Mouse (Mus musculus) frontal cortex, postnatal 36 days (tissue): Measurements from ENCODE around the gene Slc6a16.
A peak's percentile ranks its signal among the peaks of the same experiment; 100 is the strongest.
"Not testable (repeated sequence)": the region's sequence is repeated elsewhere in the genome, so short reads cannot be mapped to it uniquely, and the experiment has no call there.

ENCODE experiments used
- DNase-seq, 2 experiments: peaks; one replicate each; pipeline ENCODE4 v3.0.0; 2022; ENCODE audit warnings: low spot score in 2 of 2

The Slc6a16 gene

GRCm38 (mm10) chr7:45253806-45254205 lies 12.9 kb downstream of the Slc6a16 start:
- DNase-seq: no peak

- DNase-seq: not testable (repeated sequence)
Measured at GRCm38 (mm10) chr7:45255822-45256221, 14.9 kb downstream of the Slc6a16 start.

- DNase-seq: peak; percentile 55 to 62
Measured at GRCm38 (mm10) chr7:45257063-45257840, 16.4 kb downstream of the Slc6a16 start.

DNA sequence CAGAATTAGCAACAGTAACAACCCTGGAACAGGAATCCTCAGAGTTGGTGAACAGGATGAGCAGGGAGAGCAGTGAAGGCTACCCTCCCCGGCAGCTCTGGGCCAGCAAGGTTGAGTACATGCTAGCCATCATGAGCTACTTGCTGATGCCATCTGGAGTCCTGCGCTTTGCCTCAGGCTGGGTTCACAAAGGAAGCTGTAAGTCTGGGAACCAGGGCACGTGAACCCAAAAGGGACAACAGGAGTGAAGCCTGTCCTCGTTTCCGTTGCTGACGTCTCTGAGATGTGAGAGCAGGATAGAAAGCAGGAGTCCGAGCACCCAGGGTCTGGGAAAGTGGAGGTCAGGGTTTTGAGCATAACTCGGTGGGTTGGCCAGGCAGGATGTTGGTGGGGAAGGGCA lies 18.4 kb downstream of the Slc6a16 start:
- no peak for DNase-seq

- DNase-seq: no peak
Measured at GRCm38 (mm10) chr7:45262266-45262665, 21.4 kb downstream of the Slc6a16 start.

- no peak for DNase-seq
Measured at GRCm38 (mm10) chr7:45263006-45263607, 22.2 kb downstream of the Slc6a16 start.

- DNase-seq: no peak
Measured at GRCm38 (mm10) chr7:45264348-45264747, 23.5 kb downstream of the Slc6a16 start.

DNA sequence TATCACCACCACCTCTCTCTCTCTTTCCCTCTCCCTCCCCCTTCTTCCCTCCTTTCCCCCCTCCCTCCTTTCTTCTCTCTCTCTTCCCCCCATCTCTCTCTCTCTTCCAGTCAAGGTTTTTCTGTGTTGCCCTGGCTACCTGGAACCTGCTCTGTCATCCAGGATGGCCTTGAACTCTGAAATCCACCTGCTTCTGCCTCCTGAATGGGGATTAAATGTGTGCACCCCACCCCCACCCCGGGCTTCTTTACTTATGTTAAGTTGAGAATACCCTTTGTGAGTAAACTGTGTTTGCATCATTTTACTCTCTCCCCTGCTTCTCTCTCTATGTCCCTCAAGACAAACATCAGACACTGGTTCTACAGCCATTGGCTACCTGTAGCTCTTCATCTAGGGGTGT lies 24.6 kb downstream of the Slc6a16 start:
- no peak for DNase-seq

DNA sequence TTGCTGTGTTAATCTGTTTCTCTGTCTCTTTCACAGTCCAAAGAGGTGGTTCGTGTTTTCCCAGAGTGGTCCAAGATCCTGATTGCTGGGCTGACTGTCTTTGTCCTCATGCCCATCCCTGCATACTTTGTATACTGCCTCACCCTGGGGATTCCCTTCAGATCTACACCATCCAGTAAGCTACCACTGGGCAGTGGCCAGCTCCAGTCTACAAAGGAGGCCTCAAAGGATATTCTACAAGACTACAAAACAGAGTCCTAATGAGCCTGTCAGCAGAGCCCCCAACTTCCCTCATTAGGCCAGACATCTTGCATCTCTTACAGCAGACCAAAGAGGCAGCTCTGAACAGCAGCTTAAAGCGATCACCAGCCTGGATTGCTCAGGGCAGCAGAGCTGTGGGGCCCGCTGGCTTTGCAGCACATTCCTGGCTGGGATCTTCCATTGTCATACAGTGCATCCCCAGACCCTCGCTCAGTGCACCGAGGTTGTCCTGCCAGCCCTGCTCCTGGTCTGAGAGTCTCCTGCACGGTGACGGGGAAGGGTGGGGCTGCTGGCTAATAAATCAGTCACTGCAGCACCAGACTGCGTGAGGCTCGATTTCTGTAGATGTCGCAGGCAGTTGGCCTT lies 32.0 kb downstream of the Slc6a16 start:
- DNase-seq: no peak

DNA sequence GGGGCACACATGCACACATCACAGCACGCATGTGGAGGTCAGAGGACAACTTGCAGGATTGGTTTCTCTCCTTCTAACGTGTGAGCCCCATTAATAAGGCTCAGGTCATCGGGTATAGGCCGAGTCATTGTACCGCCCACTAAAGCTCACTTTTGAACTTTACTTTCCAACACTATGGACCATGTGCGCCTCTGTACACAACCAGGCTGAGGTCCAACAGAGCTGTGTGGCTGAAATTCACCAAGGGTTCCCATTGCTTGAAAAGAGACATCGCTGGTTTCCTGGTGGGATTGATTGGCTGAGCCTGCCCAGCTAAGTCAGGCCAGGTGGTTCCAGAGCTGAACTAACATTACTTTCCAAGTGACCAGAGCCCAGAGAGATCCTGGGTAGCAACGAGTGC lies 32.8 kb downstream of the Slc6a16 start:
- DNase-seq: no peak

GRCm38 (mm10) chr7:45277136-45277760 lies 36.4 kb downstream of the Slc6a16 start, which contains the start of gene Slc6a21:
Slc6a21 (plus strand) TSS chr7:45277513.
- peak; percentile 73 to 79 for DNase-seq

DNA sequence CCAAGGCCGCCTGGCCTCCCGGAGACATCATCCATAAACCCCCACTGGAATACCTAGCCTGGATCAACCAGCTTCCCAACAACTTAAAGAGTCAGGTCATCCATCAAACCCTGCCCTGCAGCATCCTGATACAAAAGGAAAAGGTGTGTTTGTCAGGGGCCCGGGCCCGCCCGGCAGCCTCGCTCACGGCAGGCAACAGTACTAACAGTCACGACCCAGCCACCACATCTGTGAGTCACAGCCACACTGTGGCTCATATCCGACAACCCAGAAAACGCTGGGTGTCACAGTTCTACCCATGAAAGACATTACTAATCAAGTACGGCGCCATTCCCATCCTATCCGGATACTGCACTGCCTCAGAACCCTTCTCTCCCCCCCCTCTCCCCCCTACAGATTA lies 45.6 kb downstream of the Slc6a16 start:
- no peak for DNase-seq

DNA sequence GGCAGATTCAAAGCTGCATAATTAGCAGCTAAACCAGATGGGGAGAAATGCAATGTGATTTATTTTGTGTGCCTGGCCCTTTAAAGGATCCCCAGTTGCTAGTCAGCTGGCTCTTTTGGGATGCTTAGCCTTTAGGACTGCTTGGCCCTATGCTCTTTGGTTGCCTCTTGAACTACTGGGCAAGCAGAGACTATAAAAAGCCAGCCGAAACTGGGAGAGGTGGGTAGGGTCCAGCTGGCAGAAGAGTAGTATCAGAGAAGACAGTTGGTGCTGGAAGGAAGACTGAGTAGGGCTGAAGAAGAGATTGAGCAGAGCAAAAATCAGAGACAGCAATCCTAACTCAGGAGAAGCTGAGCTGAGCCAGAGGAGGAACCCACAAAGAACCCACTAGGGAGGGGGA lies 55.7 kb downstream of the Slc6a16 start:
- DNase-seq: no peak

DNA sequence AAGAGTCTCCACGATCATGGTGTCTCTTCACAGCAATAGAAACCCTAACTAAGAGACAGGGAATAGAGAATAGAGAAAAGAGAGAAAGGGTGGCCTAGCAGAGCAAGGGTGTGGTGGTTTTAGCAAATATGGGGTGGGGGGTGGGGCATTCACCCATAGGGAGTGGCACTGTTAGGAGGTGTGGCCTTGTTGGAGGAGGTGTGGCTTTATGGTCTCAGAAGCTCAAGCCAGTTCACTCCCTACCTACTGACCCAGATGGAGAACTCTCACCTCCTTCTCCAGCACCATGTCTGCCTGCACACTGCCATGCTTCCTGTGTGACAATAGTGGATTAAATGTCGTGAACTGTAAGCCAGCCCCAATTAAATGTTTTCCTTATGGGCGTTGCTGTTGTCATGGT lies 56.7 kb downstream of the Slc6a16 start:
- no peak for DNase-seq

DNA sequence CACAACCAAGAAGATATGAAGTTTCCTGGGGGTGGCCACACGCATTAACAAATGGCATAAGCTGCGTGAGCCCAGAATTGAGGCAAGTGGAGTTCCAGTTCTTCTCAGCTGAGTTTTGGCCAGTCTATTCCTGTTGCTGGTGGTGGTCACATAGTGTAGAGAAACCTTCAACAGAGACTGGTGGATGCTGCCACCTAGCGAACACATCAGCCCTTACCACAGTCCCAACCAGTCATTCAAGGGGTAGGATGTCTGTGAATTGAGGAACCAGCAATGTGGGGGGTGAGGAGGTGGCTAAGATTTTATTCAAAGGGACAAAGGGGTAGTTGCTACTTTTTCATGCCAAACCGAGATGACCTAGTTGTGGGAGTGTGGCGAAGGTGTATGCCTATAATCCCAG lies 58.9 kb downstream of the Slc6a16 start:
- peak; percentile 65 to 84 for DNase-seq

- peak; percentile 68 to 85 for DNase-seq
Measured at GRCm38 (mm10) chr7:45300270-45300669, 59.4 kb downstream of the Slc6a16 start.

DNA sequence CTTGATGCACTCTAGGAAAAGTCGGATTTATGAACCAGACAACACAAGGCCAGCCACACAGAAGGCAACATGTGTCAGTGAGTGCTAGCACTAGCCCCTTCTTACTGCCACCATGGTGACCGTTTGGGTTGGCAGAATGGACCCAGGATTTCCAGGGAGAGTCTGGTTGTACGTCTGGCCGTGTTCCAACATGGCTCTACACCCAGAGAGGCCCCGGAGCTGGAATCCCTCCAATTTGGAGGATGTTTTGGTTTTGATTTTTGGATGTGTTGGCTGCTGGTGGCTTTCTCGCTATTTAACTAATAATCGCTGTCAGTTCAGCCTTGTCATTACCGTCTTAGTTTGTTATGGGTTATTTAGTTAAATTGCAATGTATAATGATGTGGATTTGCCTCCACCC lies 61.7 kb downstream of the Slc6a16 start:
- DNase-seq: no peak

GRCm38 (mm10) chr7:45304869-45305268 lies 64.0 kb downstream of the Slc6a16 start:
- no peak for DNase-seq

DNA sequence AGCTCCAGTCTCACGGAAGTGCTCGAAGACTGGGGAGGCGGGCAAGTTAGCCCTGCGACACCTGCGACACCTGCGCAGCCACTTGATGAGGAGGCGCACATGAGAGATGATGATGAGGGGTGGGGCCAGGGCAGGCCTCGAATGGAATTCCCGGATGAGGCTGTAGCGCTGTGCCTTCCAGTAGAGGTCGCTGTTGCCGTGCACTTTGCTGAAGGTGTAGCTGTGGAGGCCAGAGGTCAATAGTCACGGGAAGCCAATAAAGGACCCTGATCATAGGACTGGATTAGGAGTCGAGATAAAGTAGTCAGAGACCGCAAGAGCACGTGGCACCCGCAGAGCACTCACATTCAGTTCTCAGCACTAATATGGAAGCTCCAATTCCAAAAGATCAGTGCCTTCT lies 64.4 kb downstream of the Slc6a16 start:
- peak; percentile 55 to 65 for DNase-seq

DNA sequence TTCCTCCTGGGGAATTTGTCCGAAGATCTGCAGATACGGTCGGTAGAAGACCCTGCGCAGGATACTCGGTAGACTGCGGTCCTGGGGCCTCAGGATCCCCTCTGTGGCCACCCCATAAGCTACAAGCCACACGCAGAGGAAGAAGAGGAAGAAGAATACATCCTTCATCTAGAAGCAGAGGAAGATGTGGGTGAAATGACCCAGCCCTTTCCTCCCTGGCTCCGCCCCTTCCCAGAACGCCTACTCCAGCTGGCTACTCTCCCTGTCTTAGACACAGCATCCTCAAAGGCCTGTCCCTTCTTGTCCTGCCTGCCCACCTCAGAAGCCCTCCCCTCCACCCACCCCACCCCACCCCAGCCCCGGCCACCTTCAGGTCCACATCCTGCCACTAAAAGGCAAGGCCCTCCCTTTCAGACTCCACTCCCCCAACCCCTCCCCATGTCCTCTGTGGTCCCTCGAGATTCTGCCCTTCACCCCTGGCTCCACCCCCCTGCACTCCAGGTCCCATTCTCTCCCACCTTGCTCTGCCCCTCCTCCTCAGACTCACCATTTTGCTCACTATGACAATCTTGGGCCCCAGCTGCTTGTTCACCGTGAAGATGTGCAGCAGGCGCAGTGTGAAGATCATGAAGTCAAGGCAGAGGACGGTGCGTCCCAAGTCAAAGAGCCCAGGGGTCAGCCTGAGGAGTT lies 67.8 kb downstream of the Slc6a16 start:
- DNase-seq: no peak

DNA sequence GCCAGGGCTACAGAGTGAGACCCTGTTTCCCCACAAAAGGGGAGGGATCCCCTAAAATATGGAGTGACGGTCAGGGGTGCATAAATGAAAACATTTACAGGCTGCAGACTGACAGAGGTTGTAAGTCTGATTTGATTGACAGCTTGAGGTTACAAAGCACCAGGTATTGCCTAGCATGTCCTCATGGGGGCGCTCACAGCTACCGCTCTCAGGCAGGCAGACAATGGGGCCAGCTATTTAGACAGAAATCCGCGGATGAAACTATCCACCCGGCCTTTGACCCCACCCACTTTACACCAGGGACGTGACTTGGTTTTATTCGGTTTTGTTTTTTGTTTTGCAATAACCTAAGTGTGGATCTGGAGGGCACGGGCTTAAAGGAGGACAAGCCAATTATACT lies 68.6 kb downstream of the Slc6a16 start:
- DNase-seq: no peak

DNA sequence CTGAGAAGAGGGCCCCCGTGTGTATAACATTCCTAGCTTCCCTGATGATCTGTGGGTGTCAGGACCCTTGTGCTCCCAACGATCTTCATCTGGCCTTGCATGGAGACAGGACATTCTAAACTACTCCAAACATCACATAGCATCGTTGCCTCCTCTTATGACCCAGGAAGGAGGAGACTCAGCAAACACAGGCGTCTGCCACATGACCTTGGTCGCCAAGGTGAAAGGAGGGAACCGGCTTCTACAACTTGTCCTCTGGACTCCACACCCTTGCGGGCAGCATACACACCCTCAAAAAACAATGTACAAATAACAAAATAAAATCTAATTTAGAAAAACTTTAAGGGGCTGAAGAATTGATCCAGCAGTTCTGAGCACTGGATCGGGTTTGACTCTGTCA lies 71.1 kb downstream of the Slc6a16 start:
- no peak for DNase-seq
